Mouse (Mus musculus) c-Kit-negative CD71-positive TER-119-positive erythroid progenitor cells, embryonic 14.5 days (primary cell): Measurements from ENCODE around the gene Hebp1.

Experiments
- DNase-seq: peaks from one replicate; pipeline ENCODE4 v3.0.0-alpha.2; 2013; ENCODE audit warnings: low read depth, low spot score

Hebp1 gene

GRCm38 (mm10) chr6:135197446-135197845 is 376 bp downstream of the Hebp1 start:
- DNase-seq: peak; percentile 40

DNA sequence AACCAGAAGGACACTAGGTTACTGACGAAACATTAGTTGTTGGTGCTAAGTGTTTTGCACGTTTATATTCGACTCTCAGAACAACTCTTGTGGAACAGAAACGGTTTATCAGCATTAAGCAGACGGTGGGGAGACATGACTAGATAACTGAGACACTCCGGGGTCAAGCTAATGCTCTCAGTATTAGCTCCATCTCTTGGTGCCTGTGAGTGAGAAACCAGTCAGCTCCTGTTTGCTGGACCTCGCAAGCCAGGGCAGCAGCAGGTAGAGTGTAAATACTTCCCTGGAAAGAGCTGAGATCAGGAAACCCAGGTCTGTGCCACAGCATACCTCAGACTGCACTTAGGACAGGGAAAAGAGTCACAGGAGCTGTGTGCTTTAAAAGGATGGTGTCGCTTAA is 1.1 kb downstream of the Hebp1 start:
- DNase-seq: peak; percentile 81

GRCm38 (mm10) chr6:135194907-135195306 is 2.9 kb downstream of the Hebp1 start:
- peak; percentile 63 for DNase-seq

- DNase-seq: no peak
Measured at GRCm38 (mm10) chr6:135193733-135194132, 4.1 kb downstream of the Hebp1 start.

DNA sequence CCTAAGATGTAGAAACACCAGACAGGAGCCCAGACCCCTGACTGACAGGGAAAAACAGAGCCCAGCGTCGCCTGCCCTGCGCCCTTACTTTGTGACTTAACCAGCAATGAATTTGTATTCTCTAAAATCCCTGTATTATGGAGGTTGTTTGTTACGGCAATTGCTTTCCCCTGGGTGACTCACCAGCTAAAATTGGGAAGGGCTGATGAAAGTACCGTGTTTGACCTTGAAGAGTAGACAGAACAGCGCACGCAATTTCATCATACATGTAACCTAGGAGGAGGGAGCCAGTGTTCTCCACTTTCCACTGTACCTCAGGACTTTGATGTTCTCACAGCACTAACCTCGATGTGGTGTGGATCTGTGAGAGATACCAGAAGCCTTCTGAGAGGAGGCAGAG is 4.8 kb downstream of the Hebp1 start:
- DNase-seq: no peak

GRCm38 (mm10) chr6:135191906-135192305 is 5.9 kb downstream of the Hebp1 start:
- no peak for DNase-seq

DNA sequence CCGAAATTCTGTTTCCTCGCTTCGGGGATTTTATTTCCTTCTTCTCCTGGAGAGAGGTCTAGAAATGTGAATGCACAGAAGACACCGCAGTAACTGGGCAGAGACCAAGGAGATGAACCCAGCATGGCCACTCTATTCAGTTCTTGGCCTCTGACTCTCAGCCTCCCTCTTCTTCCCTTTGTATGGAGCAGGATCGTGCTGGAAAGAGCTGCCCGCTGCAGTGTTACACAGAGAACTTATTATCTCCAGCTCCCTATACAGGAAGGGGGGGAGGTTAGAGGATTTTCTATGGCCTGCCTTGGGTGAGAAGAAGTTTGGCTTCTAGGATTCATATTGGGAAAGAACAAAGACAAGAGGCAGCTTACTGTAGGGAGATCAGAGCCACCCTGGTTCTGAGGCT is 7.7 kb downstream of the Hebp1 start:
- DNase-seq: no peak

DNA sequence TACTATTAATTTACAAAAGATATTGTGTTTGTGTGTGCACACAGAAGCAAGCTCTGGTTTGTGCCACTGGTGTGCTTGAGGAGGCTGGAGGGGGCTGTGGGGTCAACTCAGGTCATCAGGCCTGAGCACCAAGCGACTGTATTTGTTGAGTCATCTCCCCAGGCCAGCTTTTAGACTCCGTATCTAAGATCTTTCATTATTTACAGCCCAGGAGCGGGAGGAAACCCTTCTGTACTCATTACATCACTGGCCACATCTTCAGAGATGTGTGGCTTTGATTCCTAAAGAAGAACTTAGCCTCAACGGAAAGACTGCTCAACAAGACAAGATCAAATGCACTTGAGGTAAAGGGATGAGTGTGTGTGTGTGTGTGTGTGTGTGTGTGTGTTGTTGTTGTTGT is 9.2 kb downstream of the Hebp1 start:
- DNase-seq: no peak

DNA sequence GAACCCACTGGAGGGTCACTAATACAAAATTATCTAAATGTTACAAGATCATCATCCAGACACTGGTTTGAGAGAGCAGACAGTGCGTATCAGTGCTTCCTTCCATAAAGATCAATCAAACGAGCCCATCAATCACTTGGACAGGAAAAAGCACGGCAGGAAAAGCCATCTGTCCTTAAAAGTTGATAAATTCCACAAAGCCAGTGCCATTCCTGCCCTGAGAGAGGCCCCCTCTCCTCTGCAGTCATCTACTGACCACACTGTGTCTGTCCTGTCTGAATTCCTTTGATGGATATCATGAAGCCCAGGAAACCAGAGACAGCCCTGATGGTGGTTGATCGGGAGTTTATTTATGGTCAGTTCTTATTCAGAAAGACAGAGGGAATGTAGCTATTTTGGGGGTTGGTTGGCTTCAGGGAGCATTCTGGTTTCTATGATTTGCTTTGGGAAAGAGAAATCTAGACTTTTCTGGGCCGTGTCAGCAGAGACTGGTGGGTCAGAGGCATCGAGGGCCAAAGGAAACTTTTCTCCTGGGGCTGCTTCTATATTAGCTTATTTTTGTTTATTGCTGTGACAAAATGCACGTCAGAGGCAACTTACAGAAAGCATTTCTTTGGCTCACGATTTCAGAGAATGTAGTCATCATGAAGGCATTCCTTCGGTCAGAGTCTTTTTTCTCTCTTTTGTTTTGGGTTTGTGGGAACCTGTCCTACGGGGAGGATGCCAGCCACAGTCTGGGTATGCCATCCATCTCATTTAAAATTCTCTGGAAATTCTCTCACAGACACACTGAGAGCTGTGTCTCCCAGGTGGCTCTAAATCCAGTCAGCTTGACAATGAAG is 10.5 kb downstream of the Hebp1 start:
- no peak for DNase-seq

DNA sequence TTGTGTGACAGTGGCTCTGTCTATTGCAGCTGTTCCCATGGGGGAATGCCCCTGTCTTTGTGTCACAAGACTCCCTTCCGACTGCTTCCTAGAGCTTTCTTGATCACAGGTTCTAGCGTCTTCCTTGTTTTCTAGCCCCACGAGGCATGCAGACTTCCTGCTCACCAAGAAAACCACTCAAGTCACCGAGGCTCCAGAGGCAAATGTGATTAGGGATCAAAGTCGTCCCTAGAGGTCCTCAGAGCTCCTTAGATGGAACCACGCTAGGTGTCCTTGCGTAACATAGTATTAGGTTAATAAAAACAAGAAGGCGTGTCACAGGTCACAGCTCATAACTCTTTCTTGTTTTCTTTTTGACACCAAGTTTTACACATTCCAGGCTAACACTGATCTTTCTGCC is 13.9 kb downstream of the Hebp1 start:
- no peak for DNase-seq

DNA sequence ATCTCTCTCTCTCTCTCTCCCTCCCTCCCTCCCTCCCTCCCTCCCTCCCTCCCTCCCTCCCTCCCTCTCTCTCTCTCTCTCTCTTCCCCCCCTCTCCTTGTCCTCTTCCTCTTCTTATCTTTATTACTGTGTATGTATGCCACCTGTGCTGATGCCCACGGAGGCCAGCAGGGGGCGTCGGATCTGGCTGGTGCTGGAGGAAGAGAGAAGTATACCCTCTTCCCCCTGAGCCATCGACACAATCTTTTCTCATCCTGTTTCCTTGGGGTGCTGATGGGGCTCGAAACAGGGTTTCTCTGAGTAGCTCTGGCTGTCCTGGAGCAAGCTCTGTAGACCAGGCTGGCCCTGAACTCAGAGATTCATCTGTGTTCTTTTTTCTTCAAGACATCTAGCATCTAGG is 14.9 kb downstream of the Hebp1 start:
- DNase-seq: no peak

DNA sequence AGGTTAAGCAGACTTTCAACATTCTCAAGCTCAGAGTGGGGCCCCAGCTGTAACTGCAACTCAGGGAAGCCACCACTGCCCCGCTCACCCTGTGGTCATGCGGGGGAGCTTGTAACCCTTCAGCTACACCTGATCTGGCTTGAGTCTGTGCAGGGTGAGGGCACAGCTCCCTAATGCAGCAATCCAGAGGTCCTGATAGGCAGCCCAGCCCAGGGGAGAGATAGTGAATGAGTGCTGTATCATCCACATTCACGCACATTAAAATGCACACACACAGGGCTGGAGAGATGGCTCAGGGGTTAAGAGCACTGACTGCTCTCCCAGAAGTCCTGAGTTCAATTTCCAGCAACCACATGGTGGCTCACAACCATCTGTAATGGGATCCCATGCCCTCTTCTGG is 19.2 kb downstream of the Hebp1 start:
- DNase-seq: no peak

DNA sequence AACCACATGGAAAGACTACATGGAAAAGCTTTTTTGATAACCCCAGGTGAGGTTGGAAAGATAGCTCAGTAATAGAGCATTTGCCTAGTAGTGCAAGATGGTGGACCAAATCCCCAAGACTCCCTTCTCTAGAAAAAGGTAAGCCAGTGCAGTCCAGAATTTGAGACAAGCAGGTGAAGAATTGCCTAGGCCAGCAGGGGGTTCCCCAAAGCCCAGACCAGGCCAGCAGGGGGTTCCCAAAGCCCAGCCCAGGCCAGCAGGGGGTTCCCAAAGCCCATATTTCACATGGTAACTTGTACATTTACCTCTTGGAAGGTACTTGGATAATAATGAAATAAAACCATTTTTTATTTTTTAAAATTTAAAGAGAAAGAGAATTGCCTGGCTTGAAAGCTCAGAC is 20.6 kb downstream of the Hebp1 start:
- no peak for DNase-seq

- DNase-seq: no peak
Measured at GRCm38 (mm10) chr6:135175014-135175413, 22.8 kb downstream of the Hebp1 start.

DNA sequence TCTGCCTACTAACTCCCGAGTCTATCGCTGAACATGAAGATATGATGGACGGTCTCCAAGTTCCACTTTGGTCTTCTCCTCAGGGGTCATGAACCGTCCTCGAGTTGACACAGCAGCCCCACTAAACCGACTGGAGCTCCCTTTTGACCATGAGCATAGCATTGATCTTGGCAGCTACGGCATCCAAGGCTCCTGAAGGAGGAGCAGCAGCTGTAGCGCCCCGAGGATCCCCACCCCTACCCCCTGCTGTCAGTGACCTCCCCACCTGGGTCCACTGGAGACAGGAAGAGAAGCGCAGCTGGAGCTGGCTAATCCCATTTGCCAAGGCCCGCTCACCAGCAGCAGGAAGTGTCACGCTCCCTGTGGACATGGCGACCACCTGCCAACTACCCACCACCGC is 26.1 kb downstream of the Hebp1 start:
- no peak for DNase-seq

DNA sequence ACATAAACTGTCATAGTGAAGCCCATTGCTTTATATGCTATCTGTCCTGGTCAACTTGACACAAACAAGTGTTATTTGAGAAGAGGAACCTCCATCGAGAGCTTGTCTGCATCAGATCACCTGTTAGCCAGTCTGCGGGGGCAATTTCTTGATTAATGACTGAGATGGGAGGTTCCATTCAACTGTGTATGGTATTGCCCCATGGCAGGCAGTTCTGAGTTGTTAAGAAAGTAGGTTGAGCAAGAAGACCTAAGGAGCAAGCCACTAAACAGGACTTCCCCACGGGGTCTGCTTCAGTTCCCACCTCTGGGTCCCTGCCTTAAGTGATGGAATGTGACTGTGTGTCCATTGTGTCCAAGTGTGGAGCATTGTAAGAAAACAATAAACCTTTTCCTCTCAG is 28.6 kb downstream of the Hebp1 start:
- no peak for DNase-seq

- no peak for DNase-seq
Measured at GRCm38 (mm10) chr6:135168471-135168870, 29.4 kb downstream of the Hebp1 start.

GRCm38 (mm10) chr6:135167380-135168311 is 30.2 kb downstream of the Hebp1 start:
- DNase-seq: peak; percentile 80

- peak; percentile 49 for DNase-seq
Measured at GRCm38 (mm10) chr6:135166712-135167111, 31.1 kb downstream of the Hebp1 start.

GRCm38 (mm10) chr6:135166262-135166661 is 31.6 kb downstream of the Hebp1 start:
- DNase-seq: peak; percentile 43

DNA sequence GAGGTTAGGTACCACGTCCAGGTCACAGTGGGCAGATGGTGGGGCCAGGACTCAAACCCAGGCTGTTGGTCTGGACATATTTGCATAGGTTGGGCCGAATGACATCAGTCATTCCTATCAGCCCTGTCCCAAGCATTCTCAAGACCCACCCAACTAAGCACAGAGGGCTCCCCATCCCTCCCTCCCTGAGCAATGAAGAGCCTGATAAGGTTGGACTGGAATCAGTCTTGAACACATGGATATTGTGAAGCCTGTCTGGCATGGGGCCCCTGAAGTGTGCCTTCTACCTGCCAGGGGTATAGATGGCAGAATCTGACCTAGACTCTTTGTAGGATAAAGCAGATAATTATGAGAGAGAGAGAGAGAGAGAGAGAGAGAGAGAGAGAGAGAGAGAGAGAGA is 32.1 kb downstream of the Hebp1 start:
- DNase-seq: peak; percentile 77

- no peak for DNase-seq
Measured at GRCm38 (mm10) chr6:135165191-135165590, 32.6 kb downstream of the Hebp1 start.

- DNase-seq: no peak
Measured at GRCm38 (mm10) chr6:135162861-135163260, 35.0 kb downstream of the Hebp1 start.
